Mouse (Mus musculus): ENCODE data around the gene Abcc8.

DNA sequence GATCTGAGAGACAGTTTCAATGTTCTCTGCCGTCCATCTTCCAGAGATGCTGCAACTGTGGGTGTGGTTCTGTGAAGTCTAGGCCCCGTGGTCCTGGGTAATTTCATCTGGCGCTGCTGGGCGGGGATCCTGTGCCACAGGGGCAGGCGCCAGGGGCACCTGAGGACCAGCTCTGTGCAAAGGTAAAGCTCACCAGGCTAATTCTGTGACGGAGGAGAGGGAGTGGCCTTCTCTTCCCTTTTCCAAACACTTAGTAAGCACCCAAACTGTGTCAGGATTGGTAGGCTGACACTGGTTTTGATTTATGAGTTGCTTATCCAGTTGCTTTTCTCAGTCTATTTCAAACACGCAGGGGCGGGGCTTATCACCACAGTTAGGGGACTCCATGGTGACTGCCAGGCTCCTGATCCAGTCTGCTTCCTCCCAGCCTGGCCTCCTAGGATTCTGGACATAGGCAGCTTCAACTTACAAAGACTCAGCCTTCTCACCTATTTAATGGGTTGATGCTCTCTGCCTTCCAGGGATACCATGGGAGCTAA, 40.8 kb upstream of the Abcc8 start:
- TF ChIP-seq CTCF (IDR thresholded peaks at IDR 0.05; ENCODE audit: control insufficient read depth, insufficient read depth, low read length), result no peak
- no peak for TF ChIP-seq POLR2A (IDR thresholded peaks at IDR 0.05; ENCODE audit: borderline replicate concordance, control insufficient read depth, low read depth, low read length)

Measured in bone marrow, adult 2 months (tissue).